Mouse (Mus musculus) neural tube, embryonic 15.5 days (tissue): ENCODE data around the gene Kcnk2. TPM values are rescaled to one million over a fixed set of nuclear protein-coding genes. Genes with fewer than 3 reads are reported as not detected.

Source experiments
- ATAC-seq: fragments of 200-750 bp; cut with Nextera tagmentation; 2 replicates; pipeline ENCODE4 v1.8.0; 2017; ENCODE audit warnings: mild to moderate bottlenecking, moderate TSS enrichment, moderate library complexity; ENCODE audit not compliant: low FRiP score
- H3K27ac ChIP-seq: fragments of 300-500 bp; sonication (generic); replicated peaks from 2 replicates; pipeline ENCODE4 v1.5.1; 2015; ENCODE audit warnings: mild to moderate bottlenecking, inconsistent platforms
- H3K27me3 ChIP-seq: fragments of 300-500 bp; sonication (generic); replicated peaks from 2 replicates; pipeline ENCODE4 v1.6.1; 2015; ENCODE audit warnings: inconsistent platforms
- H3K36me3 ChIP-seq: fragments of 300-500 bp; sonication (generic); 2 replicates; pipeline ENCODE4 v1.6.1; 2015; ENCODE audit warnings: inconsistent platforms
- H3K4me1 ChIP-seq: fragments of 300-500 bp; sonication (generic); 2 replicates; pipeline ENCODE4 v1.6.1; 2015; ENCODE audit warnings: inconsistent platforms
- H3K4me2 ChIP-seq: fragments of 300-500 bp; sonication (generic); 2 replicates; pipeline ENCODE4 v1.6.1; 2015; ENCODE audit warnings: inconsistent platforms, mild to moderate bottlenecking, moderate library complexity
- H3K4me3 ChIP-seq: fragments of 300-500 bp; sonication (generic); replicated peaks from 2 replicates; pipeline ENCODE4 v1.5.1; 2015; ENCODE audit warnings: mild to moderate bottlenecking, inconsistent platforms
- H3K9ac ChIP-seq: fragments of 300-500 bp; sonication (generic); replicated peaks from 2 replicates; pipeline ENCODE4 v1.6.1; 2015; ENCODE audit warnings: mild to moderate bottlenecking, inconsistent platforms
- H3K9me3 ChIP-seq: fragments of 300-500 bp; sonication (generic); replicated peaks from 2 replicates; pipeline ENCODE4 v1.6.1; 2016; ENCODE audit warnings: inconsistent platforms
- WGBS: fragments of 180-500 bp; shearing (Covaris S2); methylation state at CpG from one replicate; pipeline ENCODE4 v1.1.7; 2015; ENCODE audit warnings: mixed read lengths; 5-methylcytosine and 5-hydroxymethylcytosine counted together
- microRNA-seq: library from miRNA; unstranded; fragments of <30 nt; microRNA quantifications from one replicate; pipeline ENCODE4, GENCODE M21; 2017
- polyA plus RNA-seq: library from polyadenylated mRNA; unstranded; fragments of >200 nt; fragmentation: Nextera tagmentation; extraction: Ambion mirVana; gene quantifications from 2 replicates; pipeline ENCODE4 v1.2.1, GENCODE M21; 2015

Gene Kcnk2
- polyA plus RNA-seq, 1 experiment from 2014 or later: 16.6 TPM

DNA sequence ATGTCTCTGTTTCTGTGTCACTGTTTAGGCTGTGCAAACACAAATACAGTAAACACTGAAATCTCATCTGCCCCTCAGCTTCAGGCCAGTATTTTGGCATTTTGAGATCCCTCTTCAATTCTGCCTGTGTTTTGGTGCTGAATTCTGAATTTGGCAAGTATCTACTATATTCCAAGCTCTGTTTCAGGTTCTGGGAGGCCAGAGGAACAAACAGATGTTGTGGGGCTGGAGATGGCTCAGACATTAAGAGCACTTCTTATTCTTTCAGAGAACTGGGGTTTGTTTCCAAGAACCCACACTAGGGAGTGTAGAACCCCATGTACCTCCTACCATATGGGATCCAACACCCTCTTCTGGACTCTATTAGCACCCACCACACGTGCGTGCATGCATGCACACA, 237.8 kb downstream of the Kcnk2 start:
- H3K4me1 ChIP-seq: no peaks in the 10 kb centered on the region
- ATAC-seq: no peak
- 96% methylated on average over 2 of the region's 2 CpGs for WGBS

More for the DNA sequence above, 237.8 kb downstream of the Kcnk2 start:
- no peaks in the 10 kb centered on the region for H3K9me3 ChIP-seq
- no peak overlapping the region for H3K9ac ChIP-seq
- H3K27me3 ChIP-seq: no peaks in the 10 kb centered on the region
- H3K4me3 ChIP-seq: no peak overlapping the region
- no peak overlapping the region for H3K27ac ChIP-seq
- H3K4me2 ChIP-seq: no peak overlapping the region
- no peaks in the 10 kb centered on the region for H3K36me3 ChIP-seq

Small RNA genes within 50 kb of the gene (microRNA-seq; reads per million reads assigned to microRNA genes)
- gene Gm24092: not detected
